Mouse (Mus musculus) megakaryocyte, embryonic 14.5 days (primary cell): ENCODE data around the gene Morc3. TPM values are rescaled to one million over a fixed set of nuclear protein-coding genes. Genes with fewer than 3 reads are reported as not detected.

Experiments used
- H3K27me3 ChIP-seq: replicated peaks from 2 replicates; pipeline ENCODE3; 2012; ENCODE audit warnings: inconsistent platforms
- H3K36me3 ChIP-seq: replicated peaks from 2 replicates; pipeline ENCODE3; 2012; ENCODE audit warnings: low read length, inconsistent platforms, mixed read lengths
- H3K4me1 ChIP-seq: 2 replicates; pipeline ENCODE4 v1.6.1; 2012; ENCODE audit warnings: inconsistent platforms
- H3K4me3 ChIP-seq: replicated peaks from 2 replicates; pipeline ENCODE3; 2012; ENCODE audit warnings: moderate library complexity, mild to moderate bottlenecking, inconsistent platforms
- H3K9me3 ChIP-seq: 2 replicates; pipeline ENCODE4 v1.6.1; 2012; ENCODE audit warnings: inconsistent platforms
- FLI1 ChIP-seq: IDR thresholded peaks from 2 replicates; pipeline ENCODE4 v1.6.1; 2012; ENCODE audit warnings: low read length, inconsistent platforms, mixed read lengths
- GATA1 ChIP-seq: IDR thresholded peaks from 3 replicates; pipeline ENCODE4 v1.6.1; 2012; ENCODE audit warnings: mixed read lengths, low read length, inconsistent platforms, borderline replicate concordance
- polyA plus RNA-seq: library from polyadenylated mRNA; stranded (reverse); fragments of >175 nt; gene quantifications from 2 replicates; pipeline ENCODE4 v1.2.3, GENCODE M21; 2012; ENCODE audit warnings: low replicate concordance; ENCODE audit not compliant: insufficient read depth

Morc3 gene
- polyA plus RNA-seq, 1 experiment = 2.9 TPM

DNA sequence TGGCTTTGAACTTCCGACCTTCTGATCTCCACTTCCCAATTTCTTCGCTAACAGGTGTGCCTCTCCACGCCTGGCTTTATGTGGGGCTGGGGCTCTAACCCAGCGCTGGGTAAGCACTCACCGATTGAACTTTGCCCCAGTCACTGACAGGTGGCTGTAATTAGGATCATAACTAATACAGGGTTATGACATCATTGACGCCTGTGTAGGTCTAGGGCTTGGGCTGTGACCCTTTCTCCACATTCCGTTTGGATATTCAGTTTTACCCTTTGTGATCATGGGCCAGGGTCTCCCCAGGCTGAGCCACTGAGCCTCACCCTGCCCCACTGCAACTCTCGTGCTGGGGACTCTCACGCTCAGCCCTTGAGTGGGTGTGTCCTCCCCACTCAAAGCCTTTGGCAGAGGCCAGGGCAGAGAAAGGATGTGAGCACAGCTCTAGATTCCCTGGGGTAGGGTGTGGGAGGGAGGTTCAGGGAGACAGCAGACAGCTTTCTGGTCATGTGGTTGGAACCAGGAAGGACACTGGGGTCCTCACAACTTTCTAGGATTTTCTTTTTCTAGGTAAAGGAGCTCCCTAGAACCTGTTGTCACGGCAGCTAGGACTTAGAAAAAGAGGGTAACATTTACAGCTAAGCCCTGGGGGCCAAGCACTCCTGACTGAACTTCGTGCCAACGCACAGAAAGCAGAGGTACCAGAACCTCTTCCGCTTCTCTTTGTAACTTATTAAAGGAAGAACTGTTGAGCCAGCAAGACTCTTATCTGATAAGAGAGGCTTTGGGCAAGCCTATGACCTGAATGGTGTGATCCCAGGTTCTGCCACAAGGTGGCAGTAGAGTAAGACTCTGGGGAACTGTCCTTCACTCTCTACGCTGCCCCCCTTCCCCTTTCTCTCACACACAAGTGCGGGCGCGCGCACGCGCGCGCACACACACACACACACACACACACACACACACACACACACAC lies 86.1 kb downstream of the Morc3 start:
- Histone ChIP-seq H3K27me3 (peaks cover 29% of the 10 kb centered on the region), H3K9me3 (peaks cover 4% of the 10 kb centered on the region; the same call in 1 of the 2 replicates), H3K4me3 (peak overlapping the region; percentile 83), H3K4me1 (peaks cover 22% of the 10 kb centered on the region), H3K36me3 (no peaks in the 10 kb centered on the region)
- TF ChIP-seq FLI1 = no peak
- TF ChIP-seq GATA1 = peak; percentile 73; the same call in 1 of the 3 replicates

DNA sequence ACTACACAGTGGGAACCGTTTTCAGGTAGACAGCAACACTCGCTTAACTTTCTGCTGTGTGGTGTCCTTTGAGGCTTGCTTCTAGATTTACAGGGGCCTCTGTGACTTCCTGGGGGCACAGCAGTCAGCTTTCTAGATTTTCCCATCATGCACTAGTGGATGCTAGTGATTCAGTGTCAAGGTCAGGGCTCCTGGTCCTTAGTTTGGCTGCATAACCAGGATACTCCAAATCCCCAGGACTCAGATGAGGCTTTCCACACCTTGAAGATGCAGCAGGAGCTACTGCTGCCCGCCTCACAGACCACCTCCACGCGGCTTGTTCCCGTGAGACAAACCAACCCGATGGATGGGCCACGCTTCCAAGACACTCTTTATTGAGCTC lies 86.7 kb downstream of the Morc3 start:
- peaks cover 4% of the 10 kb centered on the region; the same call in 1 of the 2 replicates for H3K9me3 ChIP-seq
- H3K36me3 ChIP-seq = no peaks in the 10 kb centered on the region
- no peak for TF ChIP-seq GATA1
- peaks cover 29% of the 10 kb centered on the region for H3K27me3 ChIP-seq
- H3K4me1 ChIP-seq = peaks cover 22% of the 10 kb centered on the region
- peak overlapping the region; percentile 83 for H3K4me3 ChIP-seq

DNA sequence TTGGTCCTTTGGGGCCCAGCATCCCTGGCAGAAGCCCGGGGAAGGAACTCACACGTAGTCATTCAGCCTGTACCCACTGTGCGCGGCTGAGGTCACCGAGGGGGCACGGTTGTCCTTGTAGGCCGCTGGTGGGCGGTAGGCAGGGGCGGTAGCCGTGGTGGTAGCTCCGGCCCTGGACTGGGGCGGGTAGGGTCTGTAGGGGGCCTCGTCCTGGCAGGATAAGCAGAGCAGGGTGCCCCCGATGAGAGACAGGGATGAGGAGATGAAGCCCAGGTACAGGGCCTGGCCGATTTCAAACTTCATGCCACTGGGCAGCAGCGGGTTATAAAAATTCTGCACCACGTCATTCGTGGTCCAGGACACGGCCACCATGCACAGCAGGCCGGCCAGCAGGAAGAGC lies 87.3 kb downstream of the Morc3 start:
- H3K36me3 ChIP-seq = no peaks in the 10 kb centered on the region
- TF ChIP-seq FLI1 = no peak
- TF ChIP-seq GATA1 = no peak
- H3K27me3 ChIP-seq = peaks cover 31% of the 10 kb centered on the region
- H3K4me1 ChIP-seq = peaks cover 21% of the 10 kb centered on the region
- H3K9me3 ChIP-seq = peaks cover 4% of the 10 kb centered on the region; the same call in 1 of the 2 replicates
- H3K4me3 ChIP-seq = no peak overlapping the region

DNA sequence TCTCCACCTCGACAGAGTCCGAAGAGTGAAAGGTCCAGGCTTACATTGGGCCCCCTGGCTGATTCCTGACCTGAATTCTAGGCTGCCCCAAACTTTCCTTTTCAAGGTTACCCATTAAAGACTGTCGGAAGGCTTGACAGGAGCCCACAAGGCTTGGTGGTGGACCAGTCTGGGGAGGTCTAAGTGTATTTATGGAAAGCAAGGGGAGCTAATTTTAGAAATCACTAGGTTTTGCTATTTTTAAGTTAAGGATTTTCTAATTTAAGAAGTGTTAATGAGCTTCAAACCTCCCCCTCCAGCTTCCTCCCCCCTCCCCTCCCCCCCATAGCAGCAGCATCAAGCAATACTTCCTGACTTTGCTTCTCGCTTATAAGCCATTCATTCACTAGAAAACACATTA lies 88.8 kb downstream of the Morc3 start:
- no peak overlapping the region for H3K4me3 ChIP-seq
- H3K36me3 ChIP-seq = no peaks in the 10 kb centered on the region
- peaks cover 19% of the 10 kb centered on the region for H3K4me1 ChIP-seq
- H3K9me3 ChIP-seq = peaks cover 4% of the 10 kb centered on the region; the same call in 1 of the 2 replicates
- H3K27me3 ChIP-seq = peaks cover 40% of the 10 kb centered on the region
- TF ChIP-seq FLI1 = no peak
- no peak for TF ChIP-seq GATA1

DNA sequence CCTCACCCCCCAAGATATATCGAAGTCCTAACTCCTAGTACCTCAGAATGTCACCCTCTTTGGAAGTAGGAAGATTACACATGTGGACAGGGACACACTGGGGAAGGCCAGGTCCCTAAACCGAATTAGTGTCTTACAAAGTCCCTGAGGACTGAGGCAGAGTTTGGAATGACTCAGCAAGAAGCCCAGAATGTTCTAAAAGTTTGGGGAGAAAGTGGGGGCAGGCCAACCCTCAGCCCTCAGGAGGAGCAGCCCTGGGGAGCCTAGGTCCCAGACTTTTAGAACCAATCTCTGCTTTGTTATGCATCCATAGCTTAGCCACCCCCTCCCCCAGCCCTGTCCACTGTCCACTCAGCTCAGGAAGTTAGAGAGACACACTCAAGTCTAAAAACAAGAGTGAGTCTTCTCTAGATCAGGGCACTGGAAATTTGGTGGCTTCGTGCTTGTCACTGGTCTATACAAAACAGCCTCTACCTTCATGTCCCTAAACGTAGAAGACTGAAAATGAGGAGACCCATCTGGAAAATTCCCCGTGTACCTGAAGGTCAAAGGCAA lies 91.0 kb downstream of the Morc3 start:
- Histone ChIP-seq H3K36me3 (no peaks in the 10 kb centered on the region), H3K4me3 (no peak overlapping the region), H3K9me3 (no peaks in the 10 kb centered on the region), H3K4me1 (peaks cover 17% of the 10 kb centered on the region), H3K27me3 (peaks cover 43% of the 10 kb centered on the region)
- TF ChIP-seq GATA1 (no peak), FLI1 (no peak)

DNA sequence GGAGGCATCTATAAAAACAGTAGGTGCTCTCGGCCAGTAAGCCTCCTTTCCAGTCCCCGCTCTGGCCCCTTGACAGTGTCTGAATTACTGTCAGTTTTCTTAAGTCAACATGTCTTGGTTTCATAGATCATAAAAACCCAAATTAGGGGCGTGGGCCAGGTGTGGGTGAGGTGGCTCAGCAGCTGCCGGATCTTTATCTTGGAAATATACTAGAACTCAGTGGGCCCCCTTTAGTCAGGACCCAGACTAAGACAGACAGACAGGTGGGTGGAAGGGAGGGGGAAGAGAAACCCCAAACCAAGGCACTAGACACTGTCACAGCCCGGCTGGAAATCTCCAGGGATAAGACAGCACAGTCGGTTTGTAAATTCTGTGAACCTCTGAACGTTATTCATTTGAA lies 91.9 kb downstream of the Morc3 start:
- H3K4me1 ChIP-seq = peaks cover 8% of the 10 kb centered on the region
- H3K27me3 ChIP-seq = peaks cover 42% of the 10 kb centered on the region
- no peak overlapping the region for H3K4me3 ChIP-seq
- no peaks in the 10 kb centered on the region for H3K9me3 ChIP-seq
- TF ChIP-seq GATA1 (no peak), FLI1 (no peak)
- no peaks in the 10 kb centered on the region for H3K36me3 ChIP-seq

Other genes starting within 250 kb of the Morc3 start
- 0.89 TPM in 1 of 2 replicates, not detected in the other for gene Setd4, start 228.1 kb upstream of the Morc3 start, polyA plus RNA-seq
- 11.7 and 18.8 TPM in 2 replicates for gene Cbr1, start 226.3 kb upstream of the Morc3 start, polyA plus RNA-seq
- not detected in 2 replicates for gene Gm5678, start 204.0 kb upstream of the Morc3 start, polyA plus RNA-seq
- gene Cbr3, start 148.9 kb upstream of the Morc3 start, polyA plus RNA-seq = 3.0 TPM in 1 of 2 replicates, not detected in the other
- 15.5 and 16.9 TPM in 2 replicates for gene Dop1b, start 120.2 kb upstream of the Morc3 start, polyA plus RNA-seq
- gene Chaf1b, start 51.8 kb downstream of the Morc3 start, polyA plus RNA-seq = 25.1 and 34.4 TPM in 2 replicates
- gene Cldn14, start 176.7 kb downstream of the Morc3 start, polyA plus RNA-seq = not detected in 2 replicates